Mouse (Mus musculus) MEL (cell line): ENCODE measurements around the gene Ube2e1. TPM values are rescaled to one million over a fixed set of nuclear protein-coding genes. Genes with fewer than 3 reads are reported as not detected.

Experiments
- DNase-seq: peaks from one replicate; pipeline ENCODE4 v3.0.0; 2011; ENCODE audit warnings: low read depth, low spot score
- H3K27ac ChIP-seq: 2 replicates; pipeline ENCODE4 v1.5.1; 2012; ENCODE audit warnings: low read depth, mild to moderate bottlenecking, control low read depth, low read length, moderate library complexity; ENCODE audit not compliant: control insufficient read depth
- H3K27me3 ChIP-seq, 2 experiments: fragments of 150-350 bp in 1 of 2; sonication (generic) in 1 of 2; 2 replicates each; pipeline ENCODE4 v1.6.1; 2012; ENCODE audit warnings: low read length in 2 of 2, mild to moderate bottlenecking in 2 of 2, improper control_type of control experiment in 1 of 2, moderate library complexity in 1 of 2; ENCODE audit not compliant: insufficient read depth in 2 of 2, control insufficient read depth in 1 of 2
- H3K36me3 ChIP-seq, 2 experiments: 2 replicates each; pipeline ENCODE4 v1.6.1; 2012 to 2014; ENCODE audit warnings: low read length in 2 of 2, improper control_type of control experiment in 1 of 2, inconsistent platforms in 1 of 2, mild to moderate bottlenecking in 1 of 2; ENCODE audit not compliant: insufficient read depth in 2 of 2, control insufficient read depth in 1 of 2
- H3K4me1 ChIP-seq, 2 experiments: fragments of 150-350 bp in 1 of 2; sonication (generic) in 1 of 2; 2 replicates each; pipeline ENCODE4 v1.6.1; 2012; ENCODE audit warnings: low read length in 2 of 2, improper control_type of control experiment in 1 of 2, mild to moderate bottlenecking in 1 of 2; ENCODE audit not compliant: insufficient read depth in 2 of 2, control insufficient read depth in 1 of 2
- H3K4me3 ChIP-seq, 2 experiments: fragments of 150-350 bp in 1 of 2; sonication (generic) in 1 of 2; 2 replicates each; pipeline ENCODE4 v1.5.1; 2012; ENCODE audit warnings: low read depth in 2 of 2, low read length in 2 of 2, mild to moderate bottlenecking in 2 of 2, moderate library complexity in 2 of 2, control low read depth in 1 of 2, improper control_type of control experiment in 1 of 2; ENCODE audit not compliant: control insufficient read depth in 1 of 2, insufficient read depth in 1 of 2
- H3K79me2 ChIP-seq: 2 replicates; pipeline ENCODE4 v1.6.1; 2012; ENCODE audit warnings: mild to moderate bottlenecking, low read length, moderate library complexity; ENCODE audit not compliant: control insufficient read depth, poor library complexity, insufficient read depth
- H3K9ac ChIP-seq: 2 replicates; pipeline ENCODE4 v1.6.1; 2012; ENCODE audit warnings: low read depth, mild to moderate bottlenecking, control low read depth, low read length, moderate library complexity; ENCODE audit not compliant: control insufficient read depth, poor library complexity, severe bottlenecking
- H3K9me3 ChIP-seq: fragments of 150-350 bp; sonication (generic); replicated peaks from 2 replicates; pipeline ENCODE4 v1.6.1; 2012; ENCODE audit warnings: mild to moderate bottlenecking, low read length, improper control_type of control experiment, moderate library complexity; ENCODE audit not compliant: insufficient read depth
- BHLHE40 ChIP-seq: IDR thresholded peaks from 2 replicates; pipeline ENCODE4 v1.6.1; 2012; ENCODE audit warnings: low read depth, mild to moderate bottlenecking, inconsistent platforms, low read length, improper control_type of control experiment, borderline replicate concordance
- CHD1 ChIP-seq: IDR thresholded peaks from 2 replicates; pipeline ENCODE4 v1.6.1; 2012; ENCODE audit warnings: low read depth, mild to moderate bottlenecking, inconsistent platforms, low read length, improper control_type of control experiment
- CHD2 ChIP-seq: IDR thresholded peaks from 2 replicates; pipeline ENCODE4 v1.6.1; 2011; ENCODE audit warnings: low read length, improper control_type of control experiment
- CTCF ChIP-seq, 3 experiments: IDR thresholded peaks in 2 of 3; conservative IDR thresholded peaks in 1 of 3; 2 replicates each; pipeline ENCODE4 v1.5.1; 2011 to 2012; ENCODE audit warnings: low read length in 3 of 3, low read depth in 2 of 3, mild to moderate bottlenecking in 2 of 3, improper control_type of control experiment in 1 of 3, inconsistent platforms in 1 of 3, mixed read lengths in 1 of 3, moderate library complexity in 1 of 3; ENCODE audit not compliant: control insufficient read depth in 1 of 3, insufficient read depth in 1 of 3, poor library complexity in 1 of 3, severe bottlenecking in 1 of 3
- E2F4 ChIP-seq: IDR thresholded peaks from 2 replicates; pipeline ENCODE4 v1.6.1; 2011; ENCODE audit warnings: low read depth, low read length, improper control_type of control experiment, borderline replicate concordance
- ELF1 ChIP-seq: IDR thresholded peaks from 2 replicates; pipeline ENCODE4 v1.6.1; 2014; ENCODE audit warnings: low read depth, mild to moderate bottlenecking, inconsistent platforms, low read length, improper control_type of control experiment, moderate library complexity
- EP300 ChIP-seq, 2 experiments: IDR thresholded peaks; 2 replicates each; pipeline ENCODE4 v1.6.1; 2011; ENCODE audit warnings: improper control_type of control experiment in 2 of 2, low read length in 2 of 2, low read depth in 1 of 2, mild to moderate bottlenecking in 1 of 2
- ETS1 ChIP-seq: IDR thresholded peaks from 2 replicates; pipeline ENCODE4 v1.6.1; 2012; ENCODE audit warnings: low read depth, mild to moderate bottlenecking, inconsistent platforms, low read length, improper control_type of control experiment, moderate library complexity
- GABPA ChIP-seq: IDR thresholded peaks from 2 replicates; pipeline ENCODE4 v1.6.1; 2012; ENCODE audit warnings: low read depth, mild to moderate bottlenecking, inconsistent platforms, low read length, improper control_type of control experiment, moderate library complexity
- GATA1 ChIP-seq: IDR thresholded peaks from 2 replicates; pipeline ENCODE4 v1.6.1; 2011; ENCODE audit warnings: low read depth, low read length, improper control_type of control experiment
- HCFC1 ChIP-seq: IDR thresholded peaks from 2 replicates; pipeline ENCODE4 v1.6.1; 2012; ENCODE audit warnings: low read depth, mild to moderate bottlenecking, inconsistent platforms, low read length, improper control_type of control experiment, moderate library complexity
- JUND ChIP-seq: IDR thresholded peaks from 2 replicates; pipeline ENCODE4 v1.6.1; 2011; ENCODE audit warnings: low read depth, mild to moderate bottlenecking, improper control_type of control experiment, low read length
- KAT2A ChIP-seq: conservative IDR thresholded peaks from 2 replicates; pipeline ENCODE4 v1.6.1; 2012; ENCODE audit warnings: low read depth, low read length, improper control_type of control experiment, inconsistent platforms
- MAFK ChIP-seq: IDR thresholded peaks from 2 replicates; pipeline ENCODE4 v1.6.1; 2011; ENCODE audit warnings: low read depth, mild to moderate bottlenecking, low read length, improper control_type of control experiment, borderline replicate concordance
- MAX ChIP-seq: IDR thresholded peaks from 2 replicates; pipeline ENCODE4 v1.6.1; 2011; ENCODE audit warnings: low read length, improper control_type of control experiment
- MEF2A ChIP-seq: IDR thresholded peaks from 2 replicates; pipeline ENCODE4 v1.6.1; 2014; ENCODE audit warnings: low read depth, mild to moderate bottlenecking, inconsistent platforms, low read length, improper control_type of control experiment; ENCODE audit not compliant: poor library complexity, insufficient replicate concordance, severe bottlenecking; ENCODE audit errors: extremely low read depth
- MXI1 ChIP-seq: IDR thresholded peaks from 2 replicates; pipeline ENCODE4 v1.6.1; 2011; ENCODE audit warnings: mild to moderate bottlenecking, low read depth, low read length, improper control_type of control experiment
- MYB ChIP-seq: IDR thresholded peaks from 2 replicates; pipeline ENCODE4 v1.6.1; 2011; ENCODE audit warnings: mild to moderate bottlenecking, low read depth, low read length, improper control_type of control experiment
- MYC ChIP-seq: IDR thresholded peaks from 2 replicates; pipeline ENCODE4 v1.6.1; 2011; ENCODE audit warnings: low read depth, mild to moderate bottlenecking, low read length, improper control_type of control experiment, moderate library complexity
- NELFE ChIP-seq: IDR thresholded peaks from 2 replicates; pipeline ENCODE4 v1.6.1; 2011; ENCODE audit warnings: low read depth, low read length, improper control_type of control experiment
- POLR2A ChIP-seq, 2 experiments: IDR thresholded peaks; 2 replicates each; pipeline ENCODE4 v1.6.1; 2011 to 2012; ENCODE audit warnings: low read length in 2 of 2, mild to moderate bottlenecking in 2 of 2, control low read depth in 1 of 2, improper control_type of control experiment in 1 of 2, low read depth in 1 of 2, moderate library complexity in 1 of 2; ENCODE audit not compliant: control insufficient read depth in 1 of 2, insufficient read depth in 1 of 2, poor library complexity in 1 of 2
- POLR2AphosphoS5 ChIP-seq: IDR thresholded peaks from 2 replicates; pipeline ENCODE4 v1.6.1; 2012; ENCODE audit warnings: low read depth, borderline replicate concordance, mild to moderate bottlenecking, inconsistent platforms, low read length, moderate library complexity, mixed read lengths
- RAD21 ChIP-seq: IDR thresholded peaks from 2 replicates; pipeline ENCODE4 v1.6.1; 2011; ENCODE audit warnings: mild to moderate bottlenecking, low read depth, low read length, improper control_type of control experiment
- RCOR1 ChIP-seq: IDR thresholded peaks from 2 replicates; pipeline ENCODE4 v1.6.1; 2012; ENCODE audit warnings: low read depth, mild to moderate bottlenecking, inconsistent platforms, low read length, improper control_type of control experiment
- SIN3A ChIP-seq: IDR thresholded peaks from 2 replicates; pipeline ENCODE4 v1.6.1; 2012; ENCODE audit warnings: low read length, improper control_type of control experiment, inconsistent platforms
- TAL1 ChIP-seq: IDR thresholded peaks from 2 replicates; pipeline ENCODE4 v1.6.1; 2012; ENCODE audit warnings: mild to moderate bottlenecking, inconsistent platforms, low read length, moderate library complexity, mixed read lengths
- TBP ChIP-seq: IDR thresholded peaks from 2 replicates; pipeline ENCODE4 v1.8.0; 2011; ENCODE audit warnings: low read depth, low read length, improper control_type of control experiment
- TCF12 ChIP-seq: IDR thresholded peaks from 2 replicates; pipeline ENCODE4 v1.6.1; 2014; ENCODE audit warnings: low read depth, mild to moderate bottlenecking, inconsistent platforms, low read length, improper control_type of control experiment, moderate library complexity
- UBTF ChIP-seq: IDR thresholded peaks from 2 replicates; pipeline ENCODE4 v1.6.1; 2012; ENCODE audit warnings: low read depth, mild to moderate bottlenecking, inconsistent platforms, low read length, improper control_type of control experiment, moderate library complexity, borderline replicate concordance; ENCODE audit not compliant: insufficient read depth
- USF1 ChIP-seq: IDR thresholded peaks from 2 replicates; pipeline ENCODE4 v1.6.1; 2014; ENCODE audit warnings: low read depth, mild to moderate bottlenecking, inconsistent platforms, low read length, improper control_type of control experiment, moderate library complexity
- USF2 ChIP-seq, 2 experiments: IDR thresholded peaks; 2 replicates each; pipeline ENCODE4 v1.6.1; 2011 to 2012; ENCODE audit warnings: improper control_type of control experiment in 2 of 2, low read length in 2 of 2, borderline replicate concordance in 1 of 2, inconsistent platforms in 1 of 2, low read depth in 1 of 2, mild to moderate bottlenecking in 1 of 2; ENCODE audit not compliant: insufficient read depth in 1 of 2
- ZC3H11A ChIP-seq: IDR thresholded peaks from 2 replicates; pipeline ENCODE4 v1.6.1; 2012; ENCODE audit warnings: low read depth, mild to moderate bottlenecking, inconsistent platforms, low read length, improper control_type of control experiment
- ZKSCAN1 ChIP-seq: IDR thresholded peaks from 2 replicates; pipeline ENCODE4 v1.6.1; 2012; ENCODE audit warnings: low read depth, mild to moderate bottlenecking, inconsistent platforms, low read length, improper control_type of control experiment, moderate library complexity
- ZMIZ1 ChIP-seq: IDR thresholded peaks from 2 replicates; pipeline ENCODE4 v1.6.1; 2012; ENCODE audit warnings: low read depth, mild to moderate bottlenecking, inconsistent platforms, low read length, improper control_type of control experiment, moderate library complexity
- polyA plus RNA-seq, 2 experiments: library from polyadenylated mRNA; stranded (reverse) in 1 of 2; unstranded in 1 of 2; fragments of >175 nt in 1 of 2; fragments of >200 nt in 1 of 2; gene quantifications; 2 replicates each; pipeline versions ENCODE4 v1.2.1 to v1.2.4; 2012; ENCODE audit warnings: low replicate concordance in 2 of 2, low read depth in 1 of 2; ENCODE audit not compliant: insufficient read length in 2 of 2, insufficient read depth in 1 of 2, missing spikeins in 1 of 2
- total RNA-seq: library from RNA; depleted of rRNA; stranded (reverse); fragments of 300-350 nt; gene quantifications from 2 replicates; pipeline ENCODE4 v1.2.3, GENCODE M21; 2012

The Ube2e1 gene
- total and polyA plus RNA-seq, 3 experiments = 43.0 to 246 (median 240) TPM

DNA sequence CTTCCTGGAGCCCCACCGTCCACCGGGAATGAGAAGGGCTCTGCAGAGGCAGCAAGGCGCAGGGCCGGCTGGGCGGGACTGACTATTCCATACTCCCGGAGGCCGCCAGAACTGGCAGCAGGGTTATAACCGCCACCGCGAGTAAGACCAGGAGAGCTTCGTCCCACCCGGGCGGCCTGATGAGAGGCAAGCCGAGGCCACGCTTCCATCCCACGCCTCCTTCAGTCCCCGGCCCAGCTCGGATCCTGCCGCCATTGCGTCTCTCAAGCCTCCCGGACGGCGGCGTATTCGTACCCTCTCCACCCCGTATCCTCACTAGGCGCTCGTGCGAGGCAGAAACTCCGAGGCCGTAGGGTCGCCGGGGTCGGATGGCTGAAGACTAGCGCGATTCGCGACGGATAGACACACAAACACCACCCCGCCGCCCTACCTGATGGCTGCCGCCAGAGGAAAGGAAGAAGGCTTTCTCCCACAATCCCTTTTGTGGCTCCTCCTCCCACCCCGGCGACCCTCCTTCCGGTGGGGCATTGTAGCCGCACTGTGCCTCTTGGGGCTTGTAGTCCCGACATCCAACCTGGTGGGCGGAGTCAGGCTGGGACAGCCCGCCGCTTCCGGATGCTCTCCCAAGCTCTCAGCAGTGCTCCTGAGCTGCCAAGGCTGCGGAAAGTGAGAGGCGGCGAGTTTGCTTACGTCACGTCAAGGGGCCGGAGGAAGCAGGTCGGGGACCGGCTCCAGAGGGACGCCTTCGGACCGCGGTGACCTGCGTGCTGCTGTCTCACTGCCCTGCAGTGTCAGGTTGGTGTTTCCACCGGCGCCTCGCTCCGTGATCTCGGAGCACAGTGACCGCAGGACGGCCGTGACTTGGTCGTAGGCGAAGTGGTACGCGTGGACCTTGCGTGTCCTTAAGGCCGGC, 60.9 kb downstream of the Ube2e1 start, which contains the start of the genes Nkiras1 and Rpl15:
TSS of gene Nkiras1 (plus strand) at position 608 of the 913 bp plus-strand sequence.
TSS of gene Rpl15 (minus strand) at position 863 of the 913 bp plus-strand sequence.
- DNase-seq = peak; percentile 99
- TF ChIP-seq MXI1 = peak; percentile 52; the same call in 1 of the 2 replicates
- TF ChIP-seq RCOR1 = no peak
- TF ChIP-seq CHD2 = no peak
- no peak for TF ChIP-seq GATA1
- TF ChIP-seq MAX = peak; percentile 71
- no peak for TF ChIP-seq USF1
- peak; percentile 93 for TF ChIP-seq TBP
- TF ChIP-seq TCF12 = peak; percentile 71; the same call in 1 of the 2 replicates
- TF ChIP-seq RAD21 = no peak
- TF ChIP-seq JUND = no peak
- TF ChIP-seq MYC = peak; percentile 87
- peak; percentile 18; the same call in 1 of the 2 replicates for TF ChIP-seq ETS1
- no peak for TF ChIP-seq CTCF (IDR thresholded peaks at IDR 0.05 in 2 of 3, conservative IDR thresholded peaks at IDR 0.05 in 1 of 3; ENCODE audit: control insufficient read depth in 1 of 3, insufficient read depth in 1 of 3, low read depth in 2 of 3, low read length in 3 of 3, poor library complexity in 1 of 3, severe bottlenecking in 1 of 3)
- TF ChIP-seq ELF1 = peak; percentile 91
- TF ChIP-seq MAFK = no peak
- TF ChIP-seq E2F4 = no peak
- no peak for TF ChIP-seq MEF2A
- TF ChIP-seq UBTF = no peak; the same call in 1 of the 2 replicates
- peak; percentile 94 for TF ChIP-seq HCFC1
- TF ChIP-seq ZMIZ1 = peak; percentile 71; the same call in 1 of the 2 replicates
- no peak for TF ChIP-seq ZC3H11A
- no peak for TF ChIP-seq ZKSCAN1
- peak; percentile 90 to 93 for TF ChIP-seq POLR2A (IDR thresholded peaks at IDR 0.05; ENCODE audit: control insufficient read depth in 1 of 2, insufficient read depth in 1 of 2, low read depth in 1 of 2, low read length in 2 of 2, poor library complexity in 1 of 2)
- TF ChIP-seq BHLHE40 = no peak
- TF ChIP-seq CHD1 = no peak
- no peak for TF ChIP-seq EP300 (IDR thresholded peaks at IDR 0.05; ENCODE audit: low read depth in 1 of 2, low read length in 2 of 2)
- peak; percentile 88; the same call in 1 of the 2 replicates for TF ChIP-seq SIN3A
- TF ChIP-seq NELFE = peak; percentile 96
- TF ChIP-seq GABPA = no peak
- no peak for TF ChIP-seq MYB
- TF ChIP-seq KAT2A = peak; percentile 85
- peak; percentile 94 for TF ChIP-seq POLR2AphosphoS5
- no peak for TF ChIP-seq USF2 (IDR thresholded peaks at IDR 0.05; ENCODE audit: borderline replicate concordance in 1 of 2, insufficient read depth in 1 of 2, low read depth in 1 of 2, low read length in 2 of 2)
- no peak for TF ChIP-seq TAL1

More for the DNA sequence above, 60.9 kb downstream of the Ube2e1 start, which contains the start of the genes Nkiras1 and Rpl15:
- peak within 1 kb of the TSS; percentile 81 for H3K27ac ChIP-seq
- H3K27me3 ChIP-seq = no peaks in the 10 kb centered on the region
- H3K4me1 ChIP-seq = peaks cover 3 to 7% of the 10 kb centered on the region in 2 experiments; a peak in 2 of 4 replicates
- peaks cover 32% of the 10 kb centered on the region for H3K79me2 ChIP-seq
- H3K9me3 ChIP-seq = no peaks in the 10 kb centered on the region
- peaks cover 10 to 16% of the 10 kb centered on the region in 2 experiments for H3K36me3 ChIP-seq
- peak within 1 kb of the TSS; percentile 98 for H3K9ac ChIP-seq
- peak within 1 kb of the TSS; percentile 92 to 99 for H3K4me3 ChIP-seq
